Mouse (Mus musculus) CD4-positive, CD25-positive, alpha-beta regulatory T cell (primary cell): Measurements from ENCODE around the gene Arhgap29. TPM values are rescaled to one million over a fixed set of nuclear protein-coding genes. Genes with fewer than 3 reads are reported as not detected.

Experiments used
- polyA plus RNA-seq: library from polyadenylated mRNA; unstranded; fragments of 100-300 nt; shearing (Covaris generic); gene quantifications from one replicate; pipeline ENCODE4 v1.2.1, GENCODE M21; 2017

Gene Arhgap29
- polyA plus RNA-seq = 2.3 TPM

DNA sequence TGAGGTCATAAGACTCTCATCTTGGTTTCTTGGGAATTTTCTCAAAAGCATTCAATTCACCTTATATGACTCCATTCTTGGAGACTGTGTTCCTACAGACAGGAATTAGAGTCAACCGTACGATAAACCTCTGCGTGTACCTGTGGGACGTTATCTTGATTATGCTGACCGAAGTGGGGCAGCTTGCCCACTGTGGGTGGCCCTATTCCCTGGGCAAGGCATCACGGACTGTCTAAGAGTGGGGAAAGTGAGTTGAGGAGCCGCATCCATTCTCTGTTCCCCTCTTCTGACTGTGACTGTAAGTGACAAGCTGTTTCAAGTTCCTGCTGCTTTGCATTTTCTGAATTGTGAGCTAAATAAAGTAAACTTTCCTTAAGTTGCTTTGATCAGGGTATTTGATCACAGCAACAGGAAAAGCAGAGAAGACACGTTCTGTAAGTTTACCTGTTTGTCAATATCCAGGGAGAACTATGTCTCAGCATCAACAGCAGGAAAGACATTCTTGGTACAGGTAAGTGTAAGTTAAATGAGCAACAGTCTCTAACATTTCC is at the start of gene Arhgap29:
Arhgap29 (plus strand) TSS at position 501 of the 551 bp plus-strand sequence.

GRCm38 (mm10) chr3:122043799-122044547 is 91.6 kb downstream of the Arhgap29 start, which contains the start of gene Abca4:
Gene Abca4, plus strand, starts transcription at chr3:122044443.

Other genes with a start within 250 kb of the Arhgap29 start
- not detected for gene F3, start 229.0 kb upstream of the Arhgap29 start, polyA plus RNA-seq
- gene Abcd3, start 137.2 kb upstream of the Arhgap29 start, polyA plus RNA-seq = 17.9 TPM
- not detected for gene Abca4, start 91.9 kb downstream of the Arhgap29 start, polyA plus RNA-seq